Mouse (Mus musculus) leukemia stem cell, adult 10-12 weeks (primary cell): ENCODE data around the gene Steap2. TPM values are rescaled to one million over a fixed set of nuclear protein-coding genes. Genes with fewer than 3 reads are reported as not detected.

Experiments used
- polyA plus RNA-seq: library from polyadenylated mRNA; stranded (reverse); fragments of >175 nt; gene quantifications from 2 replicates; pipeline ENCODE4 v1.2.3, GENCODE M21; 2012; ENCODE audit warnings: low replicate concordance

The Steap2 gene
- 0.07 TPM in 1 of 2 replicates, not detected in the other for polyA plus RNA-seq

DNA sequence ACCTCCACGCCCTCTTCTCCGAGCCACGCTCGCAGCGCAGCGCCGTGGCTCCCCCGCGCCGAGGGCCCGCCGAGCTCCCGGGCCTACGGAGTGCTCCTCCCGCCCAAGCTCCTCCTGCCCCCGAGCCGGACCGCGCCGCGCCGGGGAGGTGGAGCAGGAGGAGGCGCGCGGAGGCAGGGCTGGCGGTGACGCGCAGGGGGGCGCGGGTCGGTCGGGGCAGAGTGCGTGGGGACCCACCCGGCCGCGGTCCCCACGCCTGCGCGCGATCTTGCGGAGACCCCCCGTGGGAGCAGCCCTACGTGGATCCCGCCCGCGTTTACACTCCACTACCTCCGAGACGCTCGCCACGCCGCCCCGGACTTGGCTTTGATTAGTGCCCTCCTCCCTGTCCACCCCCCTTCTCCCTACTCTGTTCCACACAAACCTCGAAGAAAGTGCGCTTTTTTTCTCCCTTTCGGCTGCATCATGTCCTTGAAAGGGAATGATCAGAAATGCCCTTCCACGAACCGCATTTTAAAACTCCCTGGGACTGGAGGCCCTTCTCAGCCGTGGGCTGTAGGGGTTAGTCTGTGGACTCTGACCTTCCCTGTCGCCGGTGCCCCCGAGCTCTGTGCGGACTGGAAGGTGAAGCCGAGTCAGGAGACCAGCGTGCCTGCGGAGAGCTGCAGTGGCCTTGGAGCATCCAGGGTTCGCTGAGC, at the start of gene Steap2:
TSS of gene Steap2 (minus strand) at position 623 of the 698 bp plus-strand sequence.

GRCm38 (mm10) chr5:5663655-5664370, 30.6 kb downstream of the Steap2 start, which contains the start of gene Cfap69:
TSS of gene Cfap69 (minus strand) at chr5:5664239.

Other genes with a start within 250 kb of the Steap2 start
- not detected in 2 replicates for gene 1700015F17Rik, start 215.4 kb downstream of the Steap2 start, polyA plus RNA-seq
- 2.2 and 5.6 TPM in 2 replicates for gene Cldn12, start 179.6 kb downstream of the Steap2 start, polyA plus RNA-seq
- 0.11 and 1.5 TPM in 2 replicates for gene Gtpbp10, start 135.0 kb downstream of the Steap2 start, polyA plus RNA-seq
- gene Gm8773, start 120.8 kb downstream of the Steap2 start, polyA plus RNA-seq, result not detected in 2 replicates
- not detected in 2 replicates for gene Cfap69, start 30.3 kb downstream of the Steap2 start, polyA plus RNA-seq
- gene Steap1, start 54.7 kb upstream of the Steap2 start, polyA plus RNA-seq, result not detected in 2 replicates